Mouse (Mus musculus) layer of hippocampus, postnatal 10 days (tissue): ENCODE measurements around the gene Clk1. TPM values are rescaled to one million over a fixed set of nuclear protein-coding genes. Genes with fewer than 3 reads are reported as not detected.

Experiments used
- total RNA-seq, 2 experiments: library from RNA; stranded (reverse); gene quantifications; 2 replicates each; pipeline ENCODE4 v1.2.3; 2021

Clk1 gene
- total RNA-seq, 2 experiments from 2014 or later, result 138 to 144 TPM

Other genes starting within 250 kb of the Clk1 start
- 10 to 100 TPM; 10.1 to 10.9 TPM for gene Aox4, start 213.7 kb downstream of the Clk1 start, total RNA-seq
- gene Aox2, start 145.7 kb downstream of the Clk1 start, total RNA-seq, result under 1 TPM; 0.04 to 0.09 TPM
- gene Bzw1, start 31.2 kb downstream of the Clk1 start, total RNA-seq, result 100 to 1,000 TPM; 229 to 234 TPM
- 10 to 100 TPM; 20.2 to 21.5 TPM for gene Nif3l1, start 21.1 kb upstream of the Clk1 start, total RNA-seq
- 10 to 100 TPM; 30.1 to 33.0 TPM for gene Ppil3, start 21.4 kb upstream of the Clk1 start, total RNA-seq
- gene Orc2, start 81.0 kb upstream of the Clk1 start, total RNA-seq, result 10 to 100 TPM; 24.1 to 27.2 TPM
- gene Fam126b, start 162.3 kb upstream of the Clk1 start, total RNA-seq, result 10 to 100 TPM; 59.4 to 59.7 TPM
- 100 to 1,000 TPM; 113 to 121 TPM for gene Ndufb3, start 162.3 kb upstream of the Clk1 start, total RNA-seq